Mouse (Mus musculus): Measurements from ENCODE around the gene Olfr1206.

Gene Olfr1206

DNA sequence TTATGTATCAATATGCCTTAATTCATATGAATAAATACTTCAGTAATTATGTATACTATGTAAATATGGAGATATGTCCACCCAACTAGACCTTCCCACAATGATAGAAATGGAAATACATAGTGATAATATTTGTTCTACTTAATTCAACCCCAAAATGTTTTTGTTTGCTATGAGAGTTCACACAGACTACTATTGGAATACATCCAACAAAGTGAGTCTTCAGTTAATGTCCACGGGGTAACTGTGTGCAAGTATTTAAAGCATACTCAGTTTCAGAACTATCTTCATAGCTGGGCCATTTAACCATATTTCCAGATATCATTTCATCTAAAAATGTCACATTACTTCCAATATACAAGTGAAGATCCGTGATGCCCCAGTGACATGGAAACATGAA is at the start of gene Olfr1206:
Gene Olfr1206, plus strand, starts transcription at position 301 of the 400 bp plus-strand sequence.
- no peak for DNase-seq

GRCm38 (mm10) chr2:88814196-88814595 is 48.8 kb upstream of the Olfr1206 start, which contains the start of gene Olfr1202:
TSS of gene Olfr1202 (plus strand) at chr2:88814496.
- DNase-seq = no peak

GRCm38 (mm10) chr2:88829437-88829836 is 33.6 kb upstream of the Olfr1206 start, which contains the start of gene Olfr1205:
TSS of gene Olfr1205 (plus strand) at chr2:88829737.
- DNase-seq = no peak

DNA sequence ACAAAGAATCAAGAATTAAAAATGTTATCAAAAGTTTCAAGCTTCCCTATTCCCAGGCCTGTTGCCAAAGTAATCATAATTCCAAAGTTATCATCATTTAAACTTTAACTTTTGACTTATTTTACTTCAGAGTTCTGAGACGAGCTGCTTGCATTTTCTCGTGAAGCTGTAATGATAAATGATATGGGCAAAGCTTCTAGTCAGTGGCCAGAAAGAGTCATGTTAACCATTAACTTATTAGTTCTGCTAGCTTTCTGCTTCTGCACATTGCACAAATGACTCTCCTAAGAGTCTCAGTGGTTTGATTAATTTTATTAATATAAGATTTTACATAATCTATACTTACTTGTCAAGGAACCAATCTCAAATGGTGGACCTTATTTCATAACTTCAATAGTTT is 24.6 kb upstream of the Olfr1206 start:
- DNase-seq = no peak

- DNase-seq = no peak
Measured at GRCm38 (mm10) chr2:88848992-88849391, 14.0 kb upstream of the Olfr1206 start, which contains the start of gene Olfr1204. TSS of gene Olfr1204 (plus strand) at chr2:88849292.

GRCm38 (mm10) chr2:88902211-88902610 is 39.2 kb downstream of the Olfr1206 start, which contains the start of gene Olfr1208:
TSS of gene Olfr1208 (minus strand) at chr2:88902311.
- no peak for DNase-seq

GRCm38 (mm10) chr2:88915057-88915456 is 52.0 kb downstream of the Olfr1206 start, which contains the start of gene Olfr1209:
TSS of gene Olfr1209 (minus strand) at chr2:88915157.
- no peak for DNase-seq

Data from kidney, postnatal 4 days (tissue).